Mouse (Mus musculus) heart, embryonic 15.5 days (tissue): ENCODE data around the gene Apobec3. TPM values are rescaled to one million over a fixed set of nuclear protein-coding genes. Genes with fewer than 3 reads are reported as not detected.
"Not testable (repeated sequence)": the region's sequence is repeated elsewhere in the genome, so short reads cannot be mapped to it uniquely, and the experiment has no call there.

Source experiments
- ATAC-seq: fragments of 200-750 bp; cut with Nextera tagmentation; replicated peaks from 2 replicates; pipeline ENCODE4 v1.8.0; 2017; ENCODE audit warnings: low read depth, moderate TSS enrichment; ENCODE audit not compliant: insufficient number of reproducible peaks, insufficient read depth, low FRiP score
- H3K27ac ChIP-seq: fragments of 300-500 bp; sonication (generic); 2 replicates; pipeline ENCODE4 v1.5.1; 2015; ENCODE audit warnings: mild to moderate bottlenecking, inconsistent platforms
- H3K27me3 ChIP-seq: fragments of 300-500 bp; sonication (generic); 2 replicates; pipeline ENCODE4 v1.6.1; 2015; ENCODE audit warnings: inconsistent platforms
- H3K36me3 ChIP-seq: fragments of 300-500 bp; sonication (generic); 2 replicates; pipeline ENCODE4 v1.6.1; 2015; ENCODE audit warnings: mild to moderate bottlenecking, inconsistent platforms
- H3K4me1 ChIP-seq: fragments of 300-500 bp; sonication (generic); replicated peaks from 2 replicates; pipeline ENCODE4 v1.6.1; 2015; ENCODE audit warnings: inconsistent platforms
- H3K4me2 ChIP-seq: fragments of 300-500 bp; sonication (generic); 2 replicates; pipeline ENCODE4 v1.6.1; 2015; ENCODE audit warnings: inconsistent platforms, mild to moderate bottlenecking, moderate library complexity
- H3K4me3 ChIP-seq: fragments of 300-500 bp; sonication (generic); 2 replicates; pipeline ENCODE4 v1.5.1; 2015; ENCODE audit warnings: mild to moderate bottlenecking, inconsistent platforms
- H3K9ac ChIP-seq: fragments of 300-500 bp; sonication (generic); 2 replicates; pipeline ENCODE4 v1.6.1; 2015; ENCODE audit warnings: mild to moderate bottlenecking, inconsistent platforms
- H3K9me3 ChIP-seq: fragments of 300-500 bp; sonication (generic); replicated peaks from 2 replicates; pipeline ENCODE4 v1.6.1; 2016; ENCODE audit warnings: inconsistent platforms
- WGBS: fragments of 180-500 bp; shearing (Covaris S2); methylation state at CpG from one replicate; pipeline ENCODE4 v1.1.7; 2015; ENCODE audit warnings: mixed read lengths; 5-methylcytosine and 5-hydroxymethylcytosine counted together
- polyA plus RNA-seq: library from polyadenylated mRNA; unstranded; fragments of >200 nt; fragmentation: Nextera tagmentation; extraction: Ambion mirVana; gene quantifications from 2 replicates; pipeline ENCODE4 v1.2.1, GENCODE M21; 2015

Gene Apobec3
- polyA plus RNA-seq, 1 experiment from 2014 or later = 13.8 TPM

- H3K27ac ChIP-seq = peak overlapping the region; percentile 58; the same call in 1 of the 2 replicates
- H3K4me2 ChIP-seq = peak overlapping the region; percentile 18; the same call in 1 of the 2 replicates
- not testable (repeated sequence) for ATAC-seq, H3K4me3 ChIP-seq, H3K9ac ChIP-seq, H3K9me3 ChIP-seq, H3K36me3 ChIP-seq, H3K27me3 ChIP-seq
- peaks cover 16% of the 10 kb centered on the region for H3K4me1 ChIP-seq
- WGBS = 78% methylated on average over 11 of the region's 23 CpGs
Observed at GRCm38 (mm10) chr15:79895221-79896079, 4.0 kb downstream of the Apobec3 start.

GRCm38 (mm10) chr15:79896080-79896725 is 4.7 kb downstream of the Apobec3 start:
- 69% methylated on average over 9 of the region's 9 CpGs for WGBS
- Histone ChIP-seq H3K4me3 (no peak overlapping the region), H3K9ac (no peak overlapping the region), H3K4me2 (no peak overlapping the region), H3K36me3 (peaks cover 4% of the 10 kb centered on the region; the same call in 1 of the 2 replicates), H3K4me1 (peaks cover 15% of the 10 kb centered on the region), H3K9me3 (no peaks in the 10 kb centered on the region), H3K27ac (0 out of 2 replicates have a peak overlapping the region, but pooled peaks have one; percentile 40), H3K27me3 (no peaks in the 10 kb centered on the region)
- ATAC-seq = no peak

GRCm38 (mm10) chr15:79898988-79899387 is 7.5 kb downstream of the Apobec3 start:
- Histone ChIP-seq H3K36me3 (peaks cover 4% of the 10 kb centered on the region; the same call in 1 of the 2 replicates), H3K4me1 (no peaks in the 10 kb centered on the region; the same call in 1 of the 2 replicates), H3K27me3 (no peaks in the 10 kb centered on the region), H3K27ac (no peak overlapping the region), H3K4me3 (no peak overlapping the region), H3K4me2 (no peak overlapping the region), H3K9ac (no peak overlapping the region), H3K9me3 (no peaks in the 10 kb centered on the region)
- ATAC-seq = no peak
- 79% methylated on average over 5 of the region's 5 CpGs for WGBS

GRCm38 (mm10) chr15:79899828-79900510 is 8.5 kb downstream of the Apobec3 start:
- Histone ChIP-seq H3K9me3 (no peaks in the 10 kb centered on the region), H3K36me3 (peaks cover 4% of the 10 kb centered on the region; the same call in 1 of the 2 replicates), H3K27ac (no peak overlapping the region; the same call in 1 of the 2 replicates), H3K9ac (no peak overlapping the region), H3K4me3 (no peak overlapping the region), H3K4me1 (no peaks in the 10 kb centered on the region; the same call in 1 of the 2 replicates), H3K27me3 (no peaks in the 10 kb centered on the region), H3K4me2 (no peak overlapping the region)
- WGBS = 76% methylated on average over 6 of the region's 6 CpGs
- ATAC-seq = no peak

- Histone ChIP-seq H3K27ac (no peak overlapping the region; the same call in 1 of the 2 replicates), H3K9ac (no peak overlapping the region), H3K4me3 (no peak overlapping the region), H3K4me2 (no peak overlapping the region), H3K4me1 (no peaks in the 10 kb centered on the region), H3K36me3 (peaks cover 4% of the 10 kb centered on the region; the same call in 1 of the 2 replicates), H3K27me3 (no peaks in the 10 kb centered on the region; the same call in 1 of the 2 replicates), H3K9me3 (no peaks in the 10 kb centered on the region)
- no peak for ATAC-seq
- 65% methylated on average over 7 of the region's 7 CpGs for WGBS
Observed at GRCm38 (mm10) chr15:79900751-79901150, 9.3 kb downstream of the Apobec3 start.

GRCm38 (mm10) chr15:79901399-79901798 is 9.9 kb downstream of the Apobec3 start:
- Histone ChIP-seq H3K9me3 (no peaks in the 10 kb centered on the region), H3K4me2 (no peak overlapping the region), H3K4me1 (no peaks in the 10 kb centered on the region), H3K27ac (no peak overlapping the region), H3K4me3 (no peak overlapping the region), H3K27me3 (no peaks in the 10 kb centered on the region; the same call in 1 of the 2 replicates), H3K9ac (no peak overlapping the region), H3K36me3 (peaks cover 4% of the 10 kb centered on the region; the same call in 1 of the 2 replicates)
- WGBS = 89% methylated on average over 2 of the region's 2 CpGs
- no peak for ATAC-seq

- not testable (repeated sequence) for H3K27ac ChIP-seq, H3K9ac ChIP-seq, H3K4me1 ChIP-seq, H3K4me2 ChIP-seq, H3K36me3 ChIP-seq, H3K9me3 ChIP-seq, H3K4me3 ChIP-seq, ATAC-seq, H3K27me3 ChIP-seq
- WGBS = 91% methylated on average over 8 of the region's 8 CpGs
Observed at GRCm38 (mm10) chr15:79903081-79903480, 11.6 kb downstream of the Apobec3 start.

- ATAC-seq = no peak
- no peak overlapping the region for H3K4me3 ChIP-seq
- no peak overlapping the region for H3K9ac ChIP-seq
- H3K4me1 ChIP-seq = no peaks in the 10 kb centered on the region
- H3K27ac ChIP-seq = no peak overlapping the region
- no peaks in the 10 kb centered on the region; the same call in 1 of the 2 replicates for H3K36me3 ChIP-seq
- no peak overlapping the region for H3K4me2 ChIP-seq
- H3K27me3 ChIP-seq = no peaks in the 10 kb centered on the region; the same call in 1 of the 2 replicates
- H3K9me3 ChIP-seq = no peaks in the 10 kb centered on the region
Observed at GRCm38 (mm10) chr15:79903963-79904362, 12.5 kb downstream of the Apobec3 start.

- 81% methylated on average over 11 of the region's 11 CpGs for WGBS
- H3K27me3 ChIP-seq, ATAC-seq, H3K9me3 ChIP-seq, H3K4me2 ChIP-seq, H3K36me3 ChIP-seq, H3K27ac ChIP-seq, H3K9ac ChIP-seq, H3K4me3 ChIP-seq, H3K4me1 ChIP-seq: not testable (repeated sequence)
Observed at GRCm38 (mm10) chr15:79904678-79905077, 13.2 kb downstream of the Apobec3 start.

- 73% methylated on average over 12 of the region's 12 CpGs for WGBS
- H3K9me3 ChIP-seq = no peaks in the 10 kb centered on the region
- no peak overlapping the region for H3K4me3 ChIP-seq
Observed at GRCm38 (mm10) chr15:79905211-79905610, 13.8 kb downstream of the Apobec3 start.

GRCm38 (mm10) chr15:79906855-79907254 is 15.4 kb downstream of the Apobec3 start:
- Histone ChIP-seq H3K27me3 (no peaks in the 10 kb centered on the region; the same call in 1 of the 2 replicates), H3K27ac (no peak overlapping the region), H3K36me3 (no peaks in the 10 kb centered on the region; the same call in 1 of the 2 replicates), H3K4me2 (no peak overlapping the region), H3K4me1 (no peaks in the 10 kb centered on the region), H3K9ac (no peak overlapping the region), H3K9me3 (no peaks in the 10 kb centered on the region), H3K4me3 (no peak overlapping the region)
- no peak for ATAC-seq
- 44% methylated on average over 14 of the region's 14 CpGs for WGBS

More at GRCm38 (mm10) chr15:79905211-79905610, 13.8 kb downstream of the Apobec3 start:
- no peaks in the 10 kb centered on the region; the same call in 1 of the 2 replicates for H3K27me3 ChIP-seq
- no peak overlapping the region for H3K4me2 ChIP-seq
- H3K27ac ChIP-seq = no peak overlapping the region
- no peaks in the 10 kb centered on the region; the same call in 1 of the 2 replicates for H3K36me3 ChIP-seq
- no peak for ATAC-seq
- H3K9ac ChIP-seq = no peak overlapping the region
- no peaks in the 10 kb centered on the region for H3K4me1 ChIP-seq
